ENCODE assay signal across 15 mouse cellular contexts in genomic region chr17:48287276-48287675, GRCm38 (mm10). TPM values are rescaled to one million over a fixed set of nuclear protein-coding genes. Genes with fewer than 3 reads are reported as not detected.
A peak's percentile ranks its signal among the peaks of the same experiment; 100 is the strongest.
DNase-seq lines count a peak whose midpoint lies in the region; ATAC-seq and TF ChIP-seq lines count a peak whose summit lies in the region.
"Had no signal": no experiment of that assay in that cellular context is flagged by ENCODE, and none has a peak within 500 bp of the region (broad histone marks: within the 10 kb centered on the region; RNA-seq: fewer than 3 reads in every experiment).

No protein-coding gene starts in this region.

- H3K9ac ChIP-seq in hindbrain, embryonic 11.5 days (ENCODE audit: low read depth, low read length), result no peak overlapping the region
- no peak overlapping the region for H3K9ac ChIP-seq in hindbrain, embryonic 13.5 days
- H3K9ac ChIP-seq in midbrain, postnatal 0 days (replicated peaks; ENCODE audit: low read length, poor library complexity, severe bottlenecking), result no peak overlapping the region

- H3K9me3 ChIP-seq in hindbrain, embryonic 11.5 days (ENCODE audit: control insufficient read depth, low read length), result no peaks in the 10 kb centered on the region
- 0 out of 2 replicates have a peak, but pooled peaks cover 4% of the 10 kb centered on the region for H3K9me3 ChIP-seq in hindbrain, embryonic 13.5 days
- no peaks in the 10 kb centered on the region; the same call in 1 of the 2 replicates for H3K9me3 ChIP-seq in midbrain, postnatal 0 days (ENCODE audit: low read length)
- no peaks in the 10 kb centered on the region for H3K9me3 ChIP-seq in midbrain, embryonic 10.5 days (replicated peaks)

- no peak overlapping the region for H3K4me3 ChIP-seq in hindbrain, embryonic 11.5 days (ENCODE audit: low read depth, low read length)
- H3K4me3 ChIP-seq in hindbrain, embryonic 13.5 days, result no peak overlapping the region
- no peak overlapping the region for H3K4me3 ChIP-seq in midbrain, postnatal 0 days (ENCODE audit: low read depth, low read length)
- no peak overlapping the region for H3K4me3 ChIP-seq in midbrain, embryonic 10.5 days

- no peak for ATAC-seq in hindbrain, embryonic 11.5 days (ENCODE audit: low FRiP score)
- ATAC-seq in hindbrain, embryonic 13.5 days (ENCODE audit: low FRiP score), result no peak
- no peak for ATAC-seq in midbrain, postnatal 0 days (ENCODE audit: low FRiP score)
- ATAC-seq: hindbrain, embryonic 16.5 days had no signal

- no peak overlapping the region for H3K27ac ChIP-seq in hindbrain, embryonic 11.5 days (ENCODE audit: low read depth, low read length)
- H3K27ac ChIP-seq in hindbrain, embryonic 13.5 days, result no peak overlapping the region
- H3K27ac ChIP-seq in midbrain, postnatal 0 days (ENCODE audit: low read depth, low read length), result no peak overlapping the region
- no peak overlapping the region for H3K27ac ChIP-seq in midbrain, embryonic 10.5 days (replicated peaks)

- H3K36me3 ChIP-seq in hindbrain, embryonic 11.5 days (ENCODE audit: control insufficient read depth, insufficient read depth, low read length), result no peaks in the 10 kb centered on the region
- H3K36me3 ChIP-seq in hindbrain, embryonic 13.5 days, result no peaks in the 10 kb centered on the region
- no peaks in the 10 kb centered on the region for H3K36me3 ChIP-seq in midbrain, postnatal 0 days (ENCODE audit: insufficient read depth, low read length)
- H3K36me3 ChIP-seq in midbrain, embryonic 10.5 days, result no peaks in the 10 kb centered on the region
- H3K36me3 ChIP-seq: G1E had no signal

- no peaks in the 10 kb centered on the region for H3K27me3 ChIP-seq in hindbrain, embryonic 11.5 days (ENCODE audit: control insufficient read depth, insufficient read depth, low read length)
- H3K27me3 ChIP-seq in hindbrain, embryonic 13.5 days, result no peaks in the 10 kb centered on the region
- H3K27me3 ChIP-seq in midbrain, postnatal 0 days (ENCODE audit: insufficient read depth, low read length), result no peaks in the 10 kb centered on the region
- H3K27me3 ChIP-seq in midbrain, embryonic 10.5 days (ENCODE audit: low read depth, poor library complexity, severe bottlenecking), result no peaks in the 10 kb centered on the region

- no peaks in the 10 kb centered on the region for H3K4me1 ChIP-seq in hindbrain, embryonic 11.5 days (replicated peaks; ENCODE audit: control insufficient read depth, insufficient read depth, low read length)
- H3K4me1 ChIP-seq in hindbrain, embryonic 13.5 days (replicated peaks), result no peaks in the 10 kb centered on the region
- no peaks in the 10 kb centered on the region for H3K4me1 ChIP-seq in midbrain, postnatal 0 days (ENCODE audit: insufficient read depth, low read length)
- H3K4me1 ChIP-seq in midbrain, embryonic 10.5 days, result peaks cover 3% of the 10 kb centered on the region

- peak; percentile 20 for DNase-seq in hindbrain, embryonic 11.5 days (ENCODE audit: low spot score)
- no peak for DNase-seq in midbrain, postnatal 0 days (ENCODE audit: low spot score)
- DNase-seq in midbrain, embryonic 10.5 days (ENCODE audit: low spot score), result no peak
- peak; percentile 40 for DNase-seq in ZHBTc4 (ENCODE audit: low read depth, low spot score)
- DNase-seq in thymus, postnatal 14 days, result peak; percentile 60
- no peak for DNase-seq in T-cell, adult 2 months (ENCODE audit: low spot score)
- no peak for DNase-seq in heart, adult 11 months
- DNase-seq: cerebellum, postnatal 25 days; midbrain, embryonic 14.5 days had no signal

- no peak overlapping the region for H3K4me2 ChIP-seq in hindbrain, embryonic 11.5 days (replicated peaks; ENCODE audit: low read depth, low read length)
- H3K4me2 ChIP-seq in hindbrain, embryonic 13.5 days, result no peak overlapping the region
- no peak overlapping the region for H3K4me2 ChIP-seq in midbrain, postnatal 0 days (ENCODE audit: low read depth, low read length, poor library complexity, severe bottlenecking)

- TF ChIP-seq CTCF in midbrain, postnatal 0 days (IDR thresholded peaks at IDR 0.05), result peak; percentile 24; the same call in 1 of the 2 replicates

- 63% methylated on average over 2 of the region's 2 CpGs for WGBS in hindbrain, embryonic 11.5 days
- WGBS in hindbrain, embryonic 13.5 days, result 58% methylated on average over 2 of the region's 2 CpGs
- 65% methylated on average over 2 of the region's 2 CpGs for WGBS in midbrain, postnatal 0 days
- WGBS in midbrain, embryonic 10.5 days, result 71% methylated on average over 2 of the region's 2 CpGs

RNA-seq across cellular contexts. Expression of gene Treml2, which starts 12.0 kb away (rescaled TPM):
- 0.08 and 0.09 TPM in 2 replicates for polyA plus RNA-seq in hindbrain, embryonic 11.5 days (2014; fragmentation: Nextera tagmentation; extraction: Ambion mirVana)
- 0.14 and 0.17 TPM in 2 replicates for polyA plus RNA-seq in hindbrain, embryonic 13.5 days (2015; fragmentation: Nextera tagmentation; extraction: Ambion mirVana)
- total RNA-seq in midbrain, postnatal 0 days (2014; rRNA removed), result 0.42 and 0.49 TPM in 2 replicates
- 0.06 and 0.07 TPM in 2 replicates for polyA plus RNA-seq in midbrain, postnatal 0 days (2015; fragmentation: Nextera tagmentation; extraction: Ambion mirVana)
- polyA plus RNA-seq in midbrain, embryonic 10.5 days (2016; fragmentation: Nextera tagmentation; extraction: Ambion mirVana), result 0.24 and 0.53 TPM in 2 replicates
- polyA plus RNA-seq: hindbrain, embryonic 16.5 days had no signal

RNA-seq across cellular contexts. Expression of gene Treml4, which starts 23.2 kb away (rescaled TPM):
- 0.20 and 0.34 TPM in 2 replicates for polyA plus RNA-seq in hindbrain, embryonic 11.5 days (2014; fragmentation: Nextera tagmentation; extraction: Ambion mirVana)
- polyA plus RNA-seq in hindbrain, embryonic 13.5 days (2015; fragmentation: Nextera tagmentation; extraction: Ambion mirVana), result not detected in 2 replicates
- 0.27 TPM in 1 of 2 replicates, not detected in the other for total RNA-seq in midbrain, postnatal 0 days (2014; rRNA removed)
- 0.16 and 0.22 TPM in 2 replicates for polyA plus RNA-seq in midbrain, postnatal 0 days (2015; fragmentation: Nextera tagmentation; extraction: Ambion mirVana)
- polyA plus RNA-seq in midbrain, embryonic 10.5 days (2016; fragmentation: Nextera tagmentation; extraction: Ambion mirVana), result 0.20 and 0.32 TPM in 2 replicates
- total RNA-seq: layer of hippocampus, adult 8-10 months had no signal
- polyA plus RNA-seq: forebrain, embryonic 11.5 days; midbrain, embryonic 14.5 days had no signal

RNA-seq across cellular contexts. Expression of gene B430306N03Rik, which starts 28.7 kb away (rescaled TPM):
- 0.04 TPM in 1 of 2 replicates, not detected in the other for polyA plus RNA-seq in hindbrain, embryonic 11.5 days (2014; fragmentation: Nextera tagmentation; extraction: Ambion mirVana)
- polyA plus RNA-seq in hindbrain, embryonic 13.5 days (2015; fragmentation: Nextera tagmentation; extraction: Ambion mirVana), result 0.14 and 0.35 TPM in 2 replicates
- 0.16 TPM in 1 of 2 replicates, not detected in the other for total RNA-seq in midbrain, postnatal 0 days (2014; rRNA removed)
- 0.06 and 0.10 TPM in 2 replicates for polyA plus RNA-seq in midbrain, postnatal 0 days (2015; fragmentation: Nextera tagmentation; extraction: Ambion mirVana)
- polyA plus RNA-seq in midbrain, embryonic 10.5 days (2016; fragmentation: Nextera tagmentation; extraction: Ambion mirVana), result 0.06 TPM in 1 of 2 replicates, not detected in the other
- polyA plus RNA-seq: forebrain, embryonic 11.5 days had no signal

RNA-seq across cellular contexts. Expression of gene Trem3, which starts 39.7 kb away (rescaled TPM):
- polyA plus RNA-seq in hindbrain, embryonic 11.5 days (2014; fragmentation: Nextera tagmentation; extraction: Ambion mirVana), result not detected in 2 replicates
- polyA plus RNA-seq in hindbrain, embryonic 13.5 days (2015; fragmentation: Nextera tagmentation; extraction: Ambion mirVana), result not detected in 2 replicates
- not detected in 2 replicates for total RNA-seq in midbrain, postnatal 0 days (2014; rRNA removed)
- polyA plus RNA-seq in midbrain, postnatal 0 days (2015; fragmentation: Nextera tagmentation; extraction: Ambion mirVana), result not detected in 2 replicates
- not detected in 2 replicates for polyA plus RNA-seq in midbrain, embryonic 10.5 days (2016; fragmentation: Nextera tagmentation; extraction: Ambion mirVana)
- total RNA-seq: G1E; layer of hippocampus, adult 8-10 months; liver, adult 2 months had no signal
- polyA plus RNA-seq: forebrain, embryonic 11.5 days; G1E; hindbrain, embryonic 16.5 days; midbrain, embryonic 14.5 days had no signal

RNA-seq across cellular contexts. Expression of gene Trem1, which starts 54.7 kb away (rescaled TPM):
- 0.10 TPM in 1 of 2 replicates, not detected in the other for polyA plus RNA-seq in hindbrain, embryonic 11.5 days (2014; fragmentation: Nextera tagmentation; extraction: Ambion mirVana)
- polyA plus RNA-seq in hindbrain, embryonic 13.5 days (2015; fragmentation: Nextera tagmentation; extraction: Ambion mirVana), result not detected in 2 replicates
- not detected in 2 replicates for total RNA-seq in midbrain, postnatal 0 days (2014; rRNA removed)
- polyA plus RNA-seq in midbrain, postnatal 0 days (2015; fragmentation: Nextera tagmentation; extraction: Ambion mirVana), result not detected in 2 replicates
- polyA plus RNA-seq in midbrain, embryonic 10.5 days (2016; fragmentation: Nextera tagmentation; extraction: Ambion mirVana), result not detected in 2 replicates
- total RNA-seq: layer of hippocampus, adult 8-10 months; liver, adult 2 months had no signal
- polyA plus RNA-seq: forebrain, embryonic 11.5 days; G1E; hindbrain, embryonic 16.5 days; liver, adult 2 months; midbrain, embryonic 14.5 days had no signal

Comparison
In these comparisons a context has a peak if more than half of its experiments do, and no peak if none do; other contexts are left out.
1. DNase-seq: peak in hindbrain, embryonic 11.5 days (single experiment), ZHBTc4 (single experiment) and thymus, postnatal 14 days (single experiment); none in midbrain, postnatal 0 days (single experiment), midbrain, embryonic 10.5 days (single experiment), T-cell, adult 2 months (single experiment) and heart, adult 11 months (single experiment).